Mouse (Mus musculus): Measurements from ENCODE around the gene Gm21974. TPM values are rescaled to one million over a fixed set of nuclear protein-coding genes. Genes with fewer than 3 reads are reported as not detected.
"Not testable (repeated sequence)": the region's sequence is repeated elsewhere in the genome, so short reads cannot be mapped to it uniquely, and the experiment has no call there.

Gene Gm21974
- polyA plus RNA-seq, 1 experiment from 2014 or later = not detected

GRCm38 (mm10) chr7:127837878-127838277 lies 57.4 kb downstream of the Gm21974 start:
- H3K9me3 ChIP-seq; H3K9ac ChIP-seq (replicated peaks); H3K4me3 ChIP-seq (replicated peaks); H3K27me3 ChIP-seq; H3K36me3 ChIP-seq; ATAC-seq; H3K4me2 ChIP-seq (replicated peaks); H3K27ac ChIP-seq: not testable (repeated sequence)
- WGBS = 87% methylated on average over 4 of the region's 4 CpGs
- peaks cover 13% of the 10 kb centered on the region for H3K4me1 ChIP-seq (replicated peaks)

GRCm38 (mm10) chr7:127837473-127837872 lies 57.8 kb downstream of the Gm21974 start:
- Histone ChIP-seq H3K9me3 (no peaks in the 10 kb centered on the region), H3K4me3 (replicated peaks) (no peak overlapping the region), H3K4me2 (replicated peaks) (no peak overlapping the region), H3K9ac (replicated peaks) (no peak overlapping the region), H3K27ac (no peak overlapping the region), H3K4me1 (replicated peaks) (peaks cover 9% of the 10 kb centered on the region), H3K36me3 (no peaks in the 10 kb centered on the region), H3K27me3 (no peaks in the 10 kb centered on the region)
- 90% methylated on average over 5 of the region's 5 CpGs for WGBS
- ATAC-seq = no peak

Other genes starting within 250 kb of the Gm21974 start
- 39.2 and 52.2 TPM in 2 replicates for gene Bcl7c, start 186.5 kb downstream of the Gm21974 start, polyA plus RNA-seq (2015; fragmentation: Nextera tagmentation; extraction: Ambion mirVana)
- gene Ctf1, start 182.7 kb downstream of the Gm21974 start, polyA plus RNA-seq (2015; fragmentation: Nextera tagmentation; extraction: Ambion mirVana) = 1.6 and 3.0 TPM in 2 replicates
- gene Ctf2, start 163.3 kb downstream of the Gm21974 start, polyA plus RNA-seq (2015; fragmentation: Nextera tagmentation; extraction: Ambion mirVana) = 0.14 and 0.17 TPM in 2 replicates
- 10.6 and 11.6 TPM in 2 replicates for gene Fbxl19, start 150.9 kb downstream of the Gm21974 start, polyA plus RNA-seq (2015; fragmentation: Nextera tagmentation; extraction: Ambion mirVana)
- 5.9 and 6.1 TPM in 2 replicates for gene Orai3, start 125.6 kb downstream of the Gm21974 start, polyA plus RNA-seq (2015; fragmentation: Nextera tagmentation; extraction: Ambion mirVana)
- 19.7 and 22.7 TPM in 2 replicates for gene Setd1a, start 118.8 kb downstream of the Gm21974 start, polyA plus RNA-seq (2015; fragmentation: Nextera tagmentation; extraction: Ambion mirVana)
- not detected in 2 replicates for gene Gm49388, start 109.8 kb downstream of the Gm21974 start, polyA plus RNA-seq (2015; fragmentation: Nextera tagmentation; extraction: Ambion mirVana)
- 8.6 and 9.2 TPM in 2 replicates for gene Hsd3b7, start 94.8 kb downstream of the Gm21974 start, polyA plus RNA-seq (2015; fragmentation: Nextera tagmentation; extraction: Ambion mirVana)
- gene Stx4a, start 71.2 kb downstream of the Gm21974 start, polyA plus RNA-seq (2015; fragmentation: Nextera tagmentation; extraction: Ambion mirVana) = 15.6 and 24.1 TPM in 2 replicates
- 33.3 and 34.2 TPM in 2 replicates for gene Stx1b, start 70.9 kb downstream of the Gm21974 start, polyA plus RNA-seq (2015; fragmentation: Nextera tagmentation; extraction: Ambion mirVana)
- 13.6 and 16.0 TPM in 2 replicates for gene Zfp646, start 19.2 kb downstream of the Gm21974 start, polyA plus RNA-seq (2015; fragmentation: Nextera tagmentation; extraction: Ambion mirVana)
- gene Zfp668, start 18.6 kb downstream of the Gm21974 start, polyA plus RNA-seq (2015; fragmentation: Nextera tagmentation; extraction: Ambion mirVana) = 41.9 and 45.6 TPM in 2 replicates
- gene Prss53, start 4.5 kb downstream of the Gm21974 start, polyA plus RNA-seq (2015; fragmentation: Nextera tagmentation; extraction: Ambion mirVana) = 0.53 and 1.0 TPM in 2 replicates
- 51.9 and 54.9 TPM in 2 replicates for gene Vkorc1, start 163 bp upstream of the Gm21974 start, polyA plus RNA-seq (2015; fragmentation: Nextera tagmentation; extraction: Ambion mirVana)
- 74.7 and 74.8 TPM in 2 replicates for gene Bckdk, start 8.6 kb upstream of the Gm21974 start, polyA plus RNA-seq (2015; fragmentation: Nextera tagmentation; extraction: Ambion mirVana)
- gene Kat8, start 17.1 kb upstream of the Gm21974 start, polyA plus RNA-seq (2015; fragmentation: Nextera tagmentation; extraction: Ambion mirVana) = 51.0 and 56.0 TPM in 2 replicates
- gene Prss8, start 34.6 kb upstream of the Gm21974 start, polyA plus RNA-seq (2015; fragmentation: Nextera tagmentation; extraction: Ambion mirVana) = 0.20 and 0.35 TPM in 2 replicates
- 11.8 and 12.7 TPM in 2 replicates for gene Prss36, start 51.3 kb upstream of the Gm21974 start, polyA plus RNA-seq (2015; fragmentation: Nextera tagmentation; extraction: Ambion mirVana)
- 415 and 452 TPM in 2 replicates for gene Fus, start 72.0 kb upstream of the Gm21974 start, polyA plus RNA-seq (2015; fragmentation: Nextera tagmentation; extraction: Ambion mirVana)
- 3.9 and 4.1 TPM in 2 replicates for gene Pycard, start 98.4 kb upstream of the Gm21974 start, polyA plus RNA-seq (2015; fragmentation: Nextera tagmentation; extraction: Ambion mirVana)
- gene Trim72, start 108.5 kb upstream of the Gm21974 start, polyA plus RNA-seq (2015; fragmentation: Nextera tagmentation; extraction: Ambion mirVana) = not detected in 2 replicates
- 0.58 and 0.71 TPM in 2 replicates for gene Itgam, start 167.2 kb upstream of the Gm21974 start, polyA plus RNA-seq (2015; fragmentation: Nextera tagmentation; extraction: Ambion mirVana)
- gene Gm49368, start 167.2 kb upstream of the Gm21974 start, polyA plus RNA-seq (2015; fragmentation: Nextera tagmentation; extraction: Ambion mirVana) = not detected in 2 replicates
- gene Itgax, start 234.1 kb upstream of the Gm21974 start, polyA plus RNA-seq (2015; fragmentation: Nextera tagmentation; extraction: Ambion mirVana) = 0.07 TPM in 1 of 2 replicates, not detected in the other